Mouse (Mus musculus): ENCODE data around the gene Zfand2b.

DNA sequence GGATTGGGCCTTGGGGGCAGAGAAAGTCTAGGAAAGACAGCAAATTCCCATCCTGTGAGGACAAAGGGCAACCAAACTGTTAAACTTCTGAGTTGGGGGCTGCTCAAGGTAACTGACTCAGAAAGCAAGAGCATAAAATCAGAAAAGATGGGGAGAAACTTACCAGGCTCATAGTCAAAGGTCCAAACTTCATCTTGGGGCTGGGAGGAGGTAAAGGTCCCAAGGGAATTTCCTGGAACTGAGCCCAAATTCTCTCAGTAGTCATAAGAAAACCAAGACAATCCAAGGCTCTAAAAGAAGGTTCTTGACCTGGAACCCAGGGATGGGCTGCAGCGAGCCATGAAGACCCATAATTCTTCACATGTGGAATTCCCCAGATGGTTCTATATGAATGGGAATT, 32.8 kb downstream of the Zfand2b start:
- TF ChIP-seq RAD21 (IDR thresholded peaks at IDR 0.05; ENCODE audit: low read depth, low read length) (no peak), CTCF (conservative IDR thresholded peaks at IDR 0.05 in 1 of 2, IDR thresholded peaks at IDR 0.05 in 1 of 2; ENCODE audit: low read depth in 2 of 2, low read length in 2 of 2) (no peak), USF1 (IDR thresholded peaks at IDR 0.05; ENCODE audit: low read depth, low read length) (no peak), ZKSCAN1 (IDR thresholded peaks at IDR 0.05; ENCODE audit: borderline replicate concordance, low read depth, low read length) (no peak), POLR2A (IDR thresholded peaks at IDR 0.05; ENCODE audit: low read depth, low read length) (no peak)
